Mouse (Mus musculus) liver, adult 2 months (tissue): Measurements from ENCODE around the gene Stambpl1.

Source experiments
- CTCF ChIP-seq: fragments of 200-500 bp; IDR thresholded peaks from 2 replicates; pipeline ENCODE4 v1.5.1; 2011; ENCODE audit warnings: low read depth, low read length, control low read depth
- POLR2A ChIP-seq: fragments of 200-500 bp; IDR thresholded peaks from 2 replicates; pipeline ENCODE4 v1.6.1; 2011; ENCODE audit warnings: low read length, control low read depth; ENCODE audit not compliant: insufficient read depth; ENCODE audit errors: extremely low read depth

DNA sequence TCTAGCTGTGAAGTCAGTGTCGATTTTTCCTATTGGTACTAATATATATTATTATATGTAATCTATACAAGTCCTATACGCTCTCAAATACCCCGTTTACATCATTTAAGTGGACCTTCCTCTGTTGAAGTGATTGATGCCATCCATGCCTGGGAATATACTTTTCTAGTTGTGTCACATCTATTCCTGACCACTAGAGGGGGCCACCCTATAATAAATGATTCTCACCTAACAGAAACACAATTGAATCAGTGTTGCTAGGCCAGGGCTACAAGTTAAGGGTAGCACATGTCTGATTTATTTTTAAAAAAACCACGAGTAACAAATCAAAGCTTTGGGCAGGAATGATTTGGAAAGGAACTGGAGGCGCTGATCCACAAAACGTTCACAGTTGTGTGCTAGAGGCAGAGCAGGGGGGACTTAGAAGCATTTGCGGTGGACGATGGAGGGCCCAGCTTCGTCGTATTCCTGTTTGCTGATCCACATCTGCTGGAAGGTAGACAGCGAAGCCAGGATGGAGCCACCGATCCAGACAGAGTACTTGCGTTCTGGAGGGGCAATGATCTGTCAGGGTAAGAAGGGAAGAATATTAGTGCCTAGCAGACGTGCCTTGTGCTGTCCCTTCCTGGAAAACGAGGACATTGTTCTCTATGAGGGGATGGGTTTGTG lies 49.4 kb downstream of the Stambpl1 start:
- TF ChIP-seq CTCF (peak; percentile 57), POLR2A (no peak)
